Mouse (Mus musculus) neural tube, embryonic 10.5 days (tissue): ENCODE results near the gene Gm20883.
"Not testable (repeated sequence)": the region's sequence is repeated elsewhere in the genome, so short reads cannot be mapped to it uniquely, and the experiment has no call there.

Source experiments
- DNase-seq: peaks from one replicate; pipeline ENCODE4 v3.0.0-alpha.2; 2017; ENCODE audit warnings: low spot score; ENCODE audit errors: extremely low spot score

Gene Gm20883

DNA sequence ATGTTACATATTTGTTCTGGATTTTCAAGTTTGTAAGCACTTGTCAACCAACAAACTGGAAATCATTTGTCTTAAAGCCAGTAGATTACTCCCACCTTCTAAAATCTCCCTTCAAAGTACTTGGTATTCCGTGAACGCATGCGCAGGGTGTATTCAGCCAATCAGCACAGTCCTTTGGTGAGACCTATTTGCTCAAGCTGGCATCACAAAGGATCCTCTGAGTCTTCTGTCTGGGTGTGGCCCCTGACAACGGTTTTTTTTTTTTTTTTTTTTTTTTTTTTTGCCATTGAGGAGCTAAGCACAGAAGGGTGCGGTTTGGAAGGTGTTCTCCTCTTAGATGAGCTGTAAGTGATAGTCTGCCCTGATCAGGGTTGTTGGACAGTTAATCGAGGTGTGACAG is at the start of gene Gm20883:
Gm20883 (plus strand) TSS at position 301 of the 400 bp plus-strand sequence.
- DNase-seq = not testable (repeated sequence)
